Mouse (Mus musculus) myocyte (in vitro differentiated cells): Measurements from ENCODE around the gene Wnt3.

Experiments
- MYOG ChIP-seq, 3 experiments: IDR thresholded peaks; one replicate each; pipeline ENCODE4 v1.6.1; 2011; ENCODE audit warnings: control low read depth in 2 of 3, low read depth in 2 of 3, mild to moderate bottlenecking in 2 of 3; ENCODE audit not compliant: insufficient read length in 2 of 3, control insufficient read depth in 1 of 3, insufficient read depth in 1 of 3
- POLR2A ChIP-seq: IDR thresholded peaks from one replicate; pipeline ENCODE4 v1.6.1; 2011; ENCODE audit warnings: low read depth, mild to moderate bottlenecking, control low read depth, moderate library complexity; ENCODE audit not compliant: insufficient read length
- SRF ChIP-seq: IDR thresholded peaks from one replicate; pipeline ENCODE4 v1.6.1; 2011; ENCODE audit warnings: low read depth; ENCODE audit not compliant: control insufficient read depth, insufficient read length

DNA sequence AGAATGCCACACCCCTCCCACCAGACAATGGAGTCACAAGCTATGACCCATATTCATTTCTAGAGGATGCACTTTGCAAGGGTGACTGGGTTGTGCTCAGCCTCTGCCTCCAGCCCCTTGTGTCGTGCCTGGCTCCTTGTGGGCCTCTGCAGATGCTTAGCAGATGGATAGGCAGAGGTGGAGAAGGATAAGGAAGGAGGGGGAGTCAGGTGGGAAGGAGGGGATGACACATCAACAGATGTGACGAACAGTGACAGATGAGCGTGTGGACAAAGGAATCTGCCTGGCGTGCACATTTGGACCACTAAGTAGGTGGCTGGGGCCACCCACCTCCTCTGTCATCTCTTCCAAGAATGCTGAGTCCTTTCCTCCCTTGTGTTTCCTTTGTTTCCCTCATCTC is 40.9 kb upstream of the Wnt3 start:
- TF ChIP-seq SRF (no peak), POLR2A (no peak), MYOG (IDR thresholded peaks at IDR 0.05; ENCODE audit: control insufficient read depth in 1 of 3, insufficient read depth in 1 of 3, insufficient read length in 2 of 3, low read depth in 2 of 3) (no peak)
